Mouse (Mus musculus) MEL (cell line): Measurements from ENCODE around the gene Pigk. TPM values are rescaled to one million over a fixed set of nuclear protein-coding genes. Genes with fewer than 3 reads are reported as not detected.

Source experiments
- DNase-seq: peaks from one replicate; pipeline ENCODE4 v3.0.0; 2011; ENCODE audit warnings: low read depth, low spot score
- H3K27ac ChIP-seq: 2 replicates; pipeline ENCODE4 v1.5.1; 2012; ENCODE audit warnings: low read depth, mild to moderate bottlenecking, control low read depth, low read length, moderate library complexity; ENCODE audit not compliant: control insufficient read depth
- H3K27me3 ChIP-seq, 2 experiments: fragments of 150-350 bp in 1 of 2; sonication (generic) in 1 of 2; 2 replicates each; pipeline ENCODE4 v1.6.1; 2012; ENCODE audit warnings: low read length in 2 of 2, mild to moderate bottlenecking in 2 of 2, improper control_type of control experiment in 1 of 2, moderate library complexity in 1 of 2; ENCODE audit not compliant: insufficient read depth in 2 of 2, control insufficient read depth in 1 of 2
- H3K36me3 ChIP-seq, 2 experiments: 2 replicates each; pipeline ENCODE4 v1.6.1; 2012 to 2014; ENCODE audit warnings: low read length in 2 of 2, improper control_type of control experiment in 1 of 2, inconsistent platforms in 1 of 2, mild to moderate bottlenecking in 1 of 2; ENCODE audit not compliant: insufficient read depth in 2 of 2, control insufficient read depth in 1 of 2
- H3K4me1 ChIP-seq, 2 experiments: fragments of 150-350 bp in 1 of 2; sonication (generic) in 1 of 2; 2 replicates each; pipeline ENCODE4 v1.6.1; 2012; ENCODE audit warnings: low read length in 2 of 2, improper control_type of control experiment in 1 of 2, mild to moderate bottlenecking in 1 of 2; ENCODE audit not compliant: insufficient read depth in 2 of 2, control insufficient read depth in 1 of 2
- H3K4me3 ChIP-seq, 2 experiments: fragments of 150-350 bp in 1 of 2; sonication (generic) in 1 of 2; 2 replicates each; pipeline ENCODE4 v1.5.1; 2012; ENCODE audit warnings: low read depth in 2 of 2, low read length in 2 of 2, mild to moderate bottlenecking in 2 of 2, moderate library complexity in 2 of 2, control low read depth in 1 of 2, improper control_type of control experiment in 1 of 2; ENCODE audit not compliant: control insufficient read depth in 1 of 2, insufficient read depth in 1 of 2
- H3K79me2 ChIP-seq: 2 replicates; pipeline ENCODE4 v1.6.1; 2012; ENCODE audit warnings: mild to moderate bottlenecking, low read length, moderate library complexity; ENCODE audit not compliant: control insufficient read depth, poor library complexity, insufficient read depth
- H3K9ac ChIP-seq: 2 replicates; pipeline ENCODE4 v1.6.1; 2012; ENCODE audit warnings: low read depth, mild to moderate bottlenecking, control low read depth, low read length, moderate library complexity; ENCODE audit not compliant: control insufficient read depth, poor library complexity, severe bottlenecking
- H3K9me3 ChIP-seq: fragments of 150-350 bp; sonication (generic); replicated peaks from 2 replicates; pipeline ENCODE4 v1.6.1; 2012; ENCODE audit warnings: mild to moderate bottlenecking, low read length, improper control_type of control experiment, moderate library complexity; ENCODE audit not compliant: insufficient read depth
- CHD1 ChIP-seq: IDR thresholded peaks from 2 replicates; pipeline ENCODE4 v1.6.1; 2012; ENCODE audit warnings: low read depth, mild to moderate bottlenecking, inconsistent platforms, low read length, improper control_type of control experiment
- CTCF ChIP-seq, 3 experiments: IDR thresholded peaks in 2 of 3; conservative IDR thresholded peaks in 1 of 3; 2 replicates each; pipeline ENCODE4 v1.5.1; 2011 to 2012; ENCODE audit warnings: low read length in 3 of 3, low read depth in 2 of 3, mild to moderate bottlenecking in 2 of 3, improper control_type of control experiment in 1 of 3, inconsistent platforms in 1 of 3, mixed read lengths in 1 of 3, moderate library complexity in 1 of 3; ENCODE audit not compliant: control insufficient read depth in 1 of 3, insufficient read depth in 1 of 3, poor library complexity in 1 of 3, severe bottlenecking in 1 of 3
- ELF1 ChIP-seq: IDR thresholded peaks from 2 replicates; pipeline ENCODE4 v1.6.1; 2014; ENCODE audit warnings: low read depth, mild to moderate bottlenecking, inconsistent platforms, low read length, improper control_type of control experiment, moderate library complexity
- EP300 ChIP-seq, 2 experiments: IDR thresholded peaks; 2 replicates each; pipeline ENCODE4 v1.6.1; 2011; ENCODE audit warnings: improper control_type of control experiment in 2 of 2, low read length in 2 of 2, low read depth in 1 of 2, mild to moderate bottlenecking in 1 of 2
- ETS1 ChIP-seq: IDR thresholded peaks from 2 replicates; pipeline ENCODE4 v1.6.1; 2012; ENCODE audit warnings: low read depth, mild to moderate bottlenecking, inconsistent platforms, low read length, improper control_type of control experiment, moderate library complexity
- GATA1 ChIP-seq: IDR thresholded peaks from 2 replicates; pipeline ENCODE4 v1.6.1; 2011; ENCODE audit warnings: low read depth, low read length, improper control_type of control experiment
- HCFC1 ChIP-seq: IDR thresholded peaks from 2 replicates; pipeline ENCODE4 v1.6.1; 2012; ENCODE audit warnings: low read depth, mild to moderate bottlenecking, inconsistent platforms, low read length, improper control_type of control experiment, moderate library complexity
- KAT2A ChIP-seq: conservative IDR thresholded peaks from 2 replicates; pipeline ENCODE4 v1.6.1; 2012; ENCODE audit warnings: low read depth, low read length, improper control_type of control experiment, inconsistent platforms
- MAFK ChIP-seq: IDR thresholded peaks from 2 replicates; pipeline ENCODE4 v1.6.1; 2011; ENCODE audit warnings: low read depth, mild to moderate bottlenecking, low read length, improper control_type of control experiment, borderline replicate concordance
- MAX ChIP-seq: IDR thresholded peaks from 2 replicates; pipeline ENCODE4 v1.6.1; 2011; ENCODE audit warnings: low read length, improper control_type of control experiment
- MAZ ChIP-seq: IDR thresholded peaks from 2 replicates; pipeline ENCODE4 v1.6.1; 2012; ENCODE audit warnings: low read depth, mild to moderate bottlenecking, inconsistent platforms, low read length, improper control_type of control experiment
- MXI1 ChIP-seq: IDR thresholded peaks from 2 replicates; pipeline ENCODE4 v1.6.1; 2011; ENCODE audit warnings: mild to moderate bottlenecking, low read depth, low read length, improper control_type of control experiment
- MYB ChIP-seq: IDR thresholded peaks from 2 replicates; pipeline ENCODE4 v1.6.1; 2011; ENCODE audit warnings: mild to moderate bottlenecking, low read depth, low read length, improper control_type of control experiment
- MYC ChIP-seq: IDR thresholded peaks from 2 replicates; pipeline ENCODE4 v1.6.1; 2011; ENCODE audit warnings: low read depth, mild to moderate bottlenecking, low read length, improper control_type of control experiment, moderate library complexity
- NRF1 ChIP-seq: IDR thresholded peaks from 2 replicates; pipeline ENCODE4 v1.6.1; 2014; ENCODE audit warnings: low read depth, mild to moderate bottlenecking, inconsistent platforms, low read length, improper control_type of control experiment, moderate library complexity; ENCODE audit not compliant: poor library complexity, insufficient read depth, severe bottlenecking
- POLR2A ChIP-seq, 2 experiments: IDR thresholded peaks; 2 replicates each; pipeline ENCODE4 v1.6.1; 2011 to 2012; ENCODE audit warnings: low read length in 2 of 2, mild to moderate bottlenecking in 2 of 2, control low read depth in 1 of 2, improper control_type of control experiment in 1 of 2, low read depth in 1 of 2, moderate library complexity in 1 of 2; ENCODE audit not compliant: control insufficient read depth in 1 of 2, insufficient read depth in 1 of 2, poor library complexity in 1 of 2
- POLR2AphosphoS2 ChIP-seq: IDR thresholded peaks from 2 replicates; pipeline ENCODE4 v1.6.1; 2011; ENCODE audit warnings: low read length, improper control_type of control experiment
- POLR2AphosphoS5 ChIP-seq: IDR thresholded peaks from 2 replicates; pipeline ENCODE4 v1.6.1; 2012; ENCODE audit warnings: low read depth, borderline replicate concordance, mild to moderate bottlenecking, inconsistent platforms, low read length, moderate library complexity, mixed read lengths
- RAD21 ChIP-seq: IDR thresholded peaks from 2 replicates; pipeline ENCODE4 v1.6.1; 2011; ENCODE audit warnings: mild to moderate bottlenecking, low read depth, low read length, improper control_type of control experiment
- RCOR1 ChIP-seq: IDR thresholded peaks from 2 replicates; pipeline ENCODE4 v1.6.1; 2012; ENCODE audit warnings: low read depth, mild to moderate bottlenecking, inconsistent platforms, low read length, improper control_type of control experiment
- SIN3A ChIP-seq: IDR thresholded peaks from 2 replicates; pipeline ENCODE4 v1.6.1; 2012; ENCODE audit warnings: low read length, improper control_type of control experiment, inconsistent platforms
- TBP ChIP-seq: IDR thresholded peaks from 2 replicates; pipeline ENCODE4 v1.8.0; 2011; ENCODE audit warnings: low read depth, low read length, improper control_type of control experiment
- TCF12 ChIP-seq: IDR thresholded peaks from 2 replicates; pipeline ENCODE4 v1.6.1; 2014; ENCODE audit warnings: low read depth, mild to moderate bottlenecking, inconsistent platforms, low read length, improper control_type of control experiment, moderate library complexity
- UBTF ChIP-seq: IDR thresholded peaks from 2 replicates; pipeline ENCODE4 v1.6.1; 2012; ENCODE audit warnings: low read depth, mild to moderate bottlenecking, inconsistent platforms, low read length, improper control_type of control experiment, moderate library complexity, borderline replicate concordance; ENCODE audit not compliant: insufficient read depth
- USF1 ChIP-seq: IDR thresholded peaks from 2 replicates; pipeline ENCODE4 v1.6.1; 2014; ENCODE audit warnings: low read depth, mild to moderate bottlenecking, inconsistent platforms, low read length, improper control_type of control experiment, moderate library complexity
- USF2 ChIP-seq, 2 experiments: IDR thresholded peaks; 2 replicates each; pipeline ENCODE4 v1.6.1; 2011 to 2012; ENCODE audit warnings: improper control_type of control experiment in 2 of 2, low read length in 2 of 2, borderline replicate concordance in 1 of 2, inconsistent platforms in 1 of 2, low read depth in 1 of 2, mild to moderate bottlenecking in 1 of 2; ENCODE audit not compliant: insufficient read depth in 1 of 2
- ZKSCAN1 ChIP-seq: IDR thresholded peaks from 2 replicates; pipeline ENCODE4 v1.6.1; 2012; ENCODE audit warnings: low read depth, mild to moderate bottlenecking, inconsistent platforms, low read length, improper control_type of control experiment, moderate library complexity
- ZMIZ1 ChIP-seq: IDR thresholded peaks from 2 replicates; pipeline ENCODE4 v1.6.1; 2012; ENCODE audit warnings: low read depth, mild to moderate bottlenecking, inconsistent platforms, low read length, improper control_type of control experiment, moderate library complexity
- polyA plus RNA-seq, 2 experiments: library from polyadenylated mRNA; stranded (reverse) in 1 of 2; unstranded in 1 of 2; fragments of >175 nt in 1 of 2; fragments of >200 nt in 1 of 2; gene quantifications; 2 replicates each; pipeline versions ENCODE4 v1.2.1 to v1.2.4; 2012; ENCODE audit warnings: low replicate concordance in 2 of 2, low read depth in 1 of 2; ENCODE audit not compliant: insufficient read length in 2 of 2, insufficient read depth in 1 of 2, missing spikeins in 1 of 2
- total RNA-seq: library from RNA; depleted of rRNA; stranded (reverse); fragments of 300-350 nt; gene quantifications from 2 replicates; pipeline ENCODE4 v1.2.3, GENCODE M21; 2012

Gene Pigk
- total and polyA plus RNA-seq, 3 experiments, result 14.6 to 17.8 TPM; not detected in 1

DNA sequence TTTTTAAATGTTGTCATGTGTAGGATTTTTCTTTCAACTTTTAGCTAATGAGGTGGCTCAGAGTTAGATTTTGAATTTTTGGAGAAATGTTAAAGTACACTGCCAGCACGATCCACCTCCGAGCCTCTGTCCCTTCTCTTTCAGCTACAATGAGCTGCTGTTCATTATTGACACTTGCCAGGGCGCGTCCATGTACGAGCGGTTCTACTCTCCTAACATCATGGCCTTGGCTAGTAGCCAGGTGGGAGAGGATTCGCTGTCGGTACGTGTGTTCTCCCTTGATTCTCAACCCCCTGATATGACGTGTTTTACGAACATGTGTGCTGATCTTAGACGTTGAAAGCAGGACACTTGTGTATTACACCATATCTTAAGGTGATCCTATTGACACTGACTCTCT lies 30.4 kb downstream of the Pigk start:
- DNase-seq, result no peak
- TF ChIP-seq ZMIZ1, result no peak
- no peak for TF ChIP-seq USF2 (IDR thresholded peaks at IDR 0.05; ENCODE audit: borderline replicate concordance in 1 of 2, insufficient read depth in 1 of 2, low read depth in 1 of 2, low read length in 2 of 2)
- no peak for TF ChIP-seq HCFC1
- TF ChIP-seq POLR2AphosphoS2, result no peak
- no peak for TF ChIP-seq UBTF
- no peak for TF ChIP-seq MAZ
- no peak for TF ChIP-seq ZKSCAN1
- TF ChIP-seq CTCF (IDR thresholded peaks at IDR 0.05 in 2 of 3, conservative IDR thresholded peaks at IDR 0.05 in 1 of 3; ENCODE audit: control insufficient read depth in 1 of 3, insufficient read depth in 1 of 3, low read depth in 2 of 3, low read length in 3 of 3, poor library complexity in 1 of 3, severe bottlenecking in 1 of 3), result no peak
- TF ChIP-seq NRF1, result no peak
- TF ChIP-seq USF1, result no peak
- no peak for TF ChIP-seq KAT2A
- no peak for TF ChIP-seq RCOR1
- no peak for TF ChIP-seq TCF12
- TF ChIP-seq POLR2A (IDR thresholded peaks at IDR 0.05; ENCODE audit: control insufficient read depth in 1 of 2, insufficient read depth in 1 of 2, low read depth in 1 of 2, low read length in 2 of 2, poor library complexity in 1 of 2), result no peak
- no peak for TF ChIP-seq MAX
- no peak for TF ChIP-seq MYB
- TF ChIP-seq, all 39 proteins: peak for 0
- Histone ChIP-seq H3K27me3 (no peaks in the 10 kb centered on the region), H3K4me3 (no peak overlapping the region), H3K79me2 (no peaks in the 10 kb centered on the region), H3K36me3 (peaks cover 2 to 4% of the 10 kb centered on the region in 2 experiments; a peak in 3 of 4 replicates), H3K9ac (no peak overlapping the region), H3K9me3 (no peaks in the 10 kb centered on the region), H3K27ac (no peak overlapping the region), H3K4me1 (peaks cover 0 to 2% of the 10 kb centered on the region in 2 experiments; a peak in 1 of 4 replicates)

DNA sequence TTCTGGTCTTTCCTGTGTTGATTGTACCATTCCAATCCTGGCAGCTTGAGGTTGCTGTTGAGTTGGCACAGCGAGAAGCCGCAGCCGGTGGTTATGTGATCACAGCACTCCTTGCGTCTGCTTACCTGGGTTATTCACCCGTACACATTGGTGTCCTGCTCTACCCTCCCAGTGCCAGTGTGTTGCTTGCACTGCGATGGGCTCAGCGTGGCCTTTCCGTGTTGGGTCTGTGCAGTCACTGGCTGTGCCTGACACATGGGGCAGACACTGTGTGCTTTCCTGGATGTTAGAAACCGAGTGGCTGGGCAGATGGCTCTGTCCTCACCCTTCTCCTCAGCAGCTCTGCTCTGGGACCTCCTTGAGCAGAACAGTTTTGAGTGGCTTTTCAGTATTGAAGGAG lies 31.7 kb downstream of the Pigk start:
- H3K79me2 ChIP-seq, result no peaks in the 10 kb centered on the region
- no peak for DNase-seq
- no peak overlapping the region for H3K9ac ChIP-seq
- H3K27me3 ChIP-seq, result no peaks in the 10 kb centered on the region
- peaks cover 2 to 14% of the 10 kb centered on the region in 2 experiments for H3K36me3 ChIP-seq
- H3K9me3 ChIP-seq, result no peaks in the 10 kb centered on the region
- H3K4me3 ChIP-seq, result no peak overlapping the region
- no peak for TF ChIP-seq ETS1
- TF ChIP-seq ZMIZ1, result no peak
- no peak for TF ChIP-seq SIN3A
- no peak for TF ChIP-seq POLR2AphosphoS2
- no peak for TF ChIP-seq MAZ
- no peak for TF ChIP-seq CHD1
- TF ChIP-seq TBP, result no peak
- TF ChIP-seq UBTF, result no peak
- no peak for TF ChIP-seq KAT2A
- no peak for TF ChIP-seq RAD21
- TF ChIP-seq USF1, result no peak
- TF ChIP-seq EP300 (IDR thresholded peaks at IDR 0.05; ENCODE audit: low read depth in 1 of 2, low read length in 2 of 2), result no peak
- TF ChIP-seq TCF12, result no peak
- no peak for TF ChIP-seq ELF1
- TF ChIP-seq MXI1, result no peak
- TF ChIP-seq MYC, result no peak
- no peak for TF ChIP-seq MAFK
- TF ChIP-seq POLR2AphosphoS5, result no peak
- TF ChIP-seq MYB, result no peak
- no peak for TF ChIP-seq GATA1
- TF ChIP-seq, all 39 proteins: peak for 0
- H3K4me1 ChIP-seq, result peaks cover 3 to 8% of the 10 kb centered on the region in 2 experiments; a peak in 2 of 4 replicates
- no peak overlapping the region for H3K27ac ChIP-seq
